22 mouse cellular contexts compared by ENCODE assay signal in the genomic region with DNA sequence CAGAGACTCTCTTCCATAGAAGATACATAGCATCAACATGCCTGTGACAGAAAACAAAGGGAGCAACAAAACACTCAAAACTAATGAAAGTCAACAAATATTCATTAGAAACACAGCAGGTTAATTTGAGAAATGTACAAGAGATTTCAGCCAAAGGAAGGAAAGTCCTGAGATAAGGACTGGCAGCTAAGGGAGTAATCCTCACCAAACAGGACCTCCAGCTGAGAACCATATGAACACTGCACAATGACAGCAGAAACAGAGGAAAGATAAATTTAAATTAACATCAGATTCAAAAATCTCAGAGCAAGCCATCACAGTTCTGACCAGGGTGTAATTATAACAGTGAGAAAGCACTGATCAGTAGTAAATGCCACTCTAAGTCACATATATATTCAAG.
DNase-seq lines count a peak whose midpoint lies in the region; ATAC-seq and TF ChIP-seq lines count a peak whose summit lies in the region.
"Had no signal": no experiment of that assay in that cellular context is flagged by ENCODE, and none has a peak within 500 bp of the region (broad histone marks: within the 10 kb centered on the region; RNA-seq: fewer than 3 reads in every experiment).

No protein-coding gene starts in this region.

- H3K9me3 ChIP-seq in kidney, embryonic 16.5 days (ENCODE audit: low read length) = no peaks in the 10 kb centered on the region
- no peaks in the 10 kb centered on the region for H3K9me3 ChIP-seq in hindbrain, postnatal 0 days (ENCODE audit: low read length)
- H3K9me3 ChIP-seq in forebrain, postnatal 0 days (ENCODE audit: low read length) = no peaks in the 10 kb centered on the region
- H3K9me3 ChIP-seq: embryonic facial prominence, embryonic 12.5 days; forebrain, embryonic 15.5 days; G1E; heart, embryonic 15.5 days; hindbrain, embryonic 10.5 days had no signal

- no peak overlapping the region for H3K27ac ChIP-seq in cerebellum, adult 2 months (ENCODE audit: insufficient read depth, low read length)
- no peak overlapping the region for H3K27ac ChIP-seq in kidney, embryonic 16.5 days (ENCODE audit: low read length)
- no peak overlapping the region for H3K27ac ChIP-seq in hindbrain, postnatal 0 days
- no peak overlapping the region for H3K27ac ChIP-seq in forebrain, postnatal 0 days (ENCODE audit: low read depth, low read length)
- H3K27ac ChIP-seq: embryonic facial prominence, embryonic 12.5 days; forebrain, embryonic 15.5 days; heart, adult 2 months; heart, embryonic 15.5 days; hindbrain, embryonic 10.5 days; hindbrain, embryonic 14.5 days had no signal

- no peaks in the 10 kb centered on the region for H3K27me3 ChIP-seq in cerebellum, adult 2 months (ENCODE audit: control insufficient read depth, insufficient read depth, low read length)
- H3K27me3 ChIP-seq in kidney, embryonic 16.5 days (ENCODE audit: insufficient read depth, low read length) = no peaks in the 10 kb centered on the region
- H3K27me3 ChIP-seq in hindbrain, postnatal 0 days (ENCODE audit: insufficient read depth, low read length) = no peaks in the 10 kb centered on the region
- H3K27me3 ChIP-seq in forebrain, postnatal 0 days (ENCODE audit: insufficient read depth, low read length) = no peaks in the 10 kb centered on the region
- H3K27me3 ChIP-seq: embryonic facial prominence, embryonic 12.5 days; forebrain, embryonic 15.5 days; heart, embryonic 15.5 days had no signal

- peak; percentile 92 for ATAC-seq in cerebellum, adult (ENCODE audit: insufficient number of reproducible peaks, low FRiP score, low TSS enrichment)
- ATAC-seq in kidney, embryonic 16.5 days (ENCODE audit: low FRiP score, low TSS enrichment) = no peak
- no peak for ATAC-seq in hindbrain, postnatal 0 days
- ATAC-seq in forebrain, postnatal 0 days = no peak
- ATAC-seq: CD4-positive, CD25-positive, alpha-beta regulatory T cell, adult 4 months; forebrain, embryonic 15.5 days; intestine, embryonic 16.5 days had no signal

- H3K9ac ChIP-seq in kidney, embryonic 16.5 days (replicated peaks; ENCODE audit: low read length) = no peak overlapping the region
- H3K9ac ChIP-seq in hindbrain, postnatal 0 days (replicated peaks; ENCODE audit: low read length) = no peak overlapping the region
- H3K9ac ChIP-seq in forebrain, postnatal 0 days = no peak overlapping the region
- H3K9ac ChIP-seq: embryonic facial prominence, embryonic 12.5 days; forebrain, embryonic 15.5 days; heart, embryonic 15.5 days; hindbrain, embryonic 14.5 days had no signal

- H3K4me3 ChIP-seq in cerebellum, adult 2 months (replicated peaks; ENCODE audit: insufficient read depth, low read depth, low read length) = no peak overlapping the region
- no peak overlapping the region for H3K4me3 ChIP-seq in kidney, embryonic 16.5 days (ENCODE audit: low read length)
- H3K4me3 ChIP-seq in hindbrain, postnatal 0 days (ENCODE audit: low read length) = no peak overlapping the region
- H3K4me3 ChIP-seq in forebrain, postnatal 0 days (ENCODE audit: low read depth, low read length) = no peak overlapping the region
- H3K4me3 ChIP-seq: embryonic facial prominence, embryonic 12.5 days; forebrain, embryonic 15.5 days; heart, adult 2 months; heart, embryonic 15.5 days; hindbrain, embryonic 10.5 days had no signal

- H3K36me3 ChIP-seq in kidney, embryonic 16.5 days (ENCODE audit: insufficient read depth, low read length) = no peaks in the 10 kb centered on the region
- no peaks in the 10 kb centered on the region for H3K36me3 ChIP-seq in hindbrain, postnatal 0 days (ENCODE audit: insufficient read depth, low read length)
- H3K36me3 ChIP-seq in forebrain, postnatal 0 days (ENCODE audit: insufficient read depth) = no peaks in the 10 kb centered on the region
- H3K36me3 ChIP-seq: embryonic facial prominence, embryonic 12.5 days; forebrain, embryonic 15.5 days; G1E; heart, embryonic 15.5 days; hindbrain, embryonic 10.5 days had no signal

- TF ChIP-seq CTCF in cerebellum, adult 2 months (IDR thresholded peaks at IDR 0.05; ENCODE audit: borderline replicate concordance, insufficient read depth, low read depth, low read length) = no peak
- no peak for TF ChIP-seq CTCF in hindbrain, postnatal 0 days (IDR thresholded peaks at IDR 0.05; ENCODE audit: low read depth)
- TF ChIP-seq CTCF in forebrain, postnatal 0 days (IDR thresholded peaks at IDR 0.05; ENCODE audit: low read depth) = no peak

- no peak overlapping the region for H3K4me2 ChIP-seq in kidney, embryonic 16.5 days (replicated peaks; ENCODE audit: low read depth, low read length)
- H3K4me2 ChIP-seq in hindbrain, postnatal 0 days (ENCODE audit: low read depth, low read length) = no peak overlapping the region
- H3K4me2 ChIP-seq in forebrain, postnatal 0 days (ENCODE audit: low read depth) = no peak overlapping the region
- H3K4me2 ChIP-seq: embryonic facial prominence, embryonic 12.5 days; forebrain, embryonic 15.5 days; heart, embryonic 11.5 days; heart, embryonic 15.5 days; hindbrain, embryonic 14.5 days had no signal

- TF ChIP-seq POLR2A in cerebellum, adult 2 months (IDR thresholded peaks at IDR 0.05; ENCODE audit: borderline replicate concordance, insufficient read depth, low read length) = no peak

- no peak for DNase-seq in cerebellum, postnatal 4 days (ENCODE audit: low spot score in 2 of 2)
- peak; percentile 42 to 91 for DNase-seq in cerebellum, adult 2 months
- peak; percentile 40 for DNase-seq in cerebellum, postnatal 10 days
- no peak for DNase-seq in hindbrain, postnatal 0 days (ENCODE audit: low spot score)
- DNase-seq in forebrain, postnatal 0 days = no peak
- DNase-seq: adrenal gland, adult 8-10 months; adrenal gland, postnatal 36 days; B cell, adult 2 months; gastrocnemius, postnatal 14 days; heart, adult 2 months; heart, postnatal 14 days had no signal

- H3K4me1 ChIP-seq in cerebellum, adult 2 months (ENCODE audit: control insufficient read depth, insufficient read depth, low read length) = peaks cover 6% of the 10 kb centered on the region; the same call in 1 of the 2 replicates
- H3K4me1 ChIP-seq in kidney, embryonic 16.5 days (ENCODE audit: insufficient read depth, low read length) = no peaks in the 10 kb centered on the region
- H3K4me1 ChIP-seq in hindbrain, postnatal 0 days (ENCODE audit: insufficient read depth, low read length) = no peaks in the 10 kb centered on the region
- no peaks in the 10 kb centered on the region for H3K4me1 ChIP-seq in forebrain, postnatal 0 days (ENCODE audit: insufficient read depth)
- H3K4me1 ChIP-seq: embryonic facial prominence, embryonic 12.5 days; forebrain, embryonic 15.5 days; heart, embryonic 15.5 days; hindbrain, embryonic 10.5 days had no signal

Comparison
In these comparisons a context has a peak if more than half of its experiments do, and no peak if none do; other contexts are left out.
1. DNase-seq: peak in cerebellum, adult 2 months (2 of 2) and cerebellum, postnatal 10 days (2 of 2); none in cerebellum, postnatal 4 days (0 of 2), hindbrain, postnatal 0 days (single experiment) and forebrain, postnatal 0 days (single experiment).